Mouse (Mus musculus): ENCODE measurements around the gene Cyp2c65. TPM values are rescaled to one million over a fixed set of nuclear protein-coding genes. Genes with fewer than 3 reads are reported as not detected.
"Not testable (repeated sequence)": the region's sequence is repeated elsewhere in the genome, so short reads cannot be mapped to it uniquely, and the experiment has no call there.

The Cyp2c65 gene
- total RNA-seq (2021) (not detected), polyA plus RNA-seq (2012; rRNA removed) (not detected in 2 replicates)
- long read RNA-seq: 0 reads

DNA sequence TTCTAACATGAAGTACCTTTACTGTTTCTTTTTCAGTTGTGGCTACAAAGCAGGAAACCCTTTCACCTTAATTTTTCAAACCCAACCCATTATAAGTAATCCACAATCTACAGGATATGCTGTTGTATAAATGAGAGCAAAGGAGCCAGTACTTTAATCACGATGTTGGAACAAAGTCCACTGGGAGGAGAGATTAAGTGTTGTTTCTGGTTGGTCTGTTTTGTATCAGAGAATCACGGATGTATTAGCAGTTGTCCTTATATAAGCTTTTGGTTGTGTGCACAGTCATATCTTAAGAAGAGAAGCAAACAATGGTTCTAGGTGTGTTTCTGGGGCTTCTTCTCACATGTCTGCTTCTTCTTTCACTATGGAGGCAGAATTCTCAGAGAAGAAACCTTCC lies at the start of gene Cyp2c65:
Gene Cyp2c65 (plus strand): TSS at position 297 of the 400 bp plus-strand sequence.
- intact Hi-C loops (cut with DNase I): no loop called here

GRCm38 (mm10) chr19:39057928-39058327 lies 2.9 kb upstream of the Cyp2c65 start:
- no peak for TF ChIP-seq POLR2A (IDR thresholded peaks at IDR 0.05; ENCODE audit: insufficient read depth, low read depth, low read length)
- TF ChIP-seq EP300 (IDR thresholded peaks at IDR 0.05; ENCODE audit: insufficient read depth, low read depth, low read length): no peak
- no peak for TF ChIP-seq CTCF (IDR thresholded peaks at IDR 0.05)
- 83% methylated on average over 1 of the region's 1 CpGs for WGBS
- Histone ChIP-seq H3K4me3 (no peak overlapping the region), H3K4me1 (ENCODE audit: control insufficient read depth, insufficient read depth, low read length) (no peaks in the 10 kb centered on the region), H3K27ac (no peak overlapping the region), H3K36me3 (ENCODE audit: control insufficient read depth, insufficient read depth, low read length) (no peaks in the 10 kb centered on the region), H3K9ac (ENCODE audit: low read depth, low read length) (no peak overlapping the region), H3K79me2 (replicated peaks; ENCODE audit: control insufficient read depth, insufficient read depth, low read length) (no peaks in the 10 kb centered on the region), H3K27me3 (ENCODE audit: control insufficient read depth, insufficient read depth, low read length) (no peaks in the 10 kb centered on the region)
- intact Hi-C loops (cut with DNase I): no loop called here
- no peak for DNase-seq

More for the DNA sequence above, at the start of gene Cyp2c65:
- Histone ChIP-seq H3K36me3 (ENCODE audit: control insufficient read depth, insufficient read depth, low read length) (no peaks in the 10 kb centered on the region), H3K27me3 (ENCODE audit: control insufficient read depth, insufficient read depth, low read length) (no peaks in the 10 kb centered on the region), H3K4me1 (ENCODE audit: control insufficient read depth, insufficient read depth, low read length) (no peaks in the 10 kb centered on the region), H3K27ac (no peak within 1 kb of the TSS), H3K9ac (ENCODE audit: low read depth, low read length) (no peak within 1 kb of the TSS), H3K79me2 (replicated peaks; ENCODE audit: control insufficient read depth, insufficient read depth, low read length) (no peaks in the 10 kb centered on the region), H3K4me3 (no peak within 1 kb of the TSS)
- TF ChIP-seq POLR2A (IDR thresholded peaks at IDR 0.05; ENCODE audit: insufficient read depth, low read depth, low read length) (no peak), EP300 (IDR thresholded peaks at IDR 0.05; ENCODE audit: insufficient read depth, low read depth, low read length) (no peak), CTCF (IDR thresholded peaks at IDR 0.05) (no peak)
- DNase-seq: no peak
- 44% methylated on average over 2 of the region's 2 CpGs for WGBS

DNA sequence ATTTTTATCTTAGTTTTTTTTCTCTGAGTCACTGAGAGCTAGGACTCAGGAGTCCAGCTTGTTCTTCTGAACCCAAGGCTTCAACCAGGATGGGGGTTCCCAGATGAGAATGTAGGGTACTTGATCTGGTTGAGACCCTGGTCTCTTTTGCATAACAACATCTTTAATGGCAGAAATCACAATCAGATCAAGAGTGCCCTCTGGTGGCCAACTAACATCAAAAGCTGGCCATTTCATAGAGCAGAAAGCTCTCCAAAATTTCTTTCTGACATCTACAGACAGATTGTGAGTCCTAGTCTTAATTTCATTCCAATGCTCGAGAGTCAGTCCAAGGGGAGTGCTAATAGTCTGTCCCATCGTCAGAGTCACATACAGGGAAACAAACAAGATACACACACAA lies 38.0 kb downstream of the Cyp2c65 start:
- H3K4me3 ChIP-seq; DNase-seq; H3K27ac ChIP-seq; H3K9ac ChIP-seq (ENCODE audit: low read depth, low read length); H3K79me2 ChIP-seq (replicated peaks; ENCODE audit: control insufficient read depth, insufficient read depth, low read length); H3K27me3 ChIP-seq (ENCODE audit: control insufficient read depth, insufficient read depth, low read length); H3K4me1 ChIP-seq (ENCODE audit: control insufficient read depth, insufficient read depth, low read length); H3K36me3 ChIP-seq (ENCODE audit: control insufficient read depth, insufficient read depth, low read length); intact Hi-C loops (cut with DNase I): not testable (repeated sequence)
- WGBS: 58% methylated on average over 2 of the region's 2 CpGs

GRCm38 (mm10) chr19:39113644-39114043 lies 52.8 kb downstream of the Cyp2c65 start, which contains the start of gene Cyp2c66:
Gene Cyp2c66 (plus strand): TSS chr19:39113898.
- TF ChIP-seq CTCF (IDR thresholded peaks at IDR 0.05) (no peak), POLR2A (IDR thresholded peaks at IDR 0.05; ENCODE audit: insufficient read depth, low read depth, low read length) (no peak), EP300 (IDR thresholded peaks at IDR 0.05; ENCODE audit: insufficient read depth, low read depth, low read length) (no peak)
- H3K27ac ChIP-seq: no peak within 1 kb of the TSS
- intact Hi-C loops (cut with DNase I): loop anchor here (5.0 kb wide), 1 partner anchor 74 kb away; no protein-coding TSS in a partner anchor
- 70% methylated on average over 1 of the region's 1 CpGs for WGBS
- H3K36me3 ChIP-seq (ENCODE audit: control insufficient read depth, insufficient read depth, low read length): no peaks in the 10 kb centered on the region
- no peak for DNase-seq
- H3K4me1 ChIP-seq (ENCODE audit: control insufficient read depth, insufficient read depth, low read length): no peaks in the 10 kb centered on the region
- no peaks in the 10 kb centered on the region for H3K79me2 ChIP-seq (replicated peaks; ENCODE audit: control insufficient read depth, insufficient read depth, low read length)
- H3K9ac ChIP-seq (ENCODE audit: low read depth, low read length): no peak within 1 kb of the TSS
- no peak within 1 kb of the TSS for H3K4me3 ChIP-seq
- H3K27me3 ChIP-seq (ENCODE audit: control insufficient read depth, insufficient read depth, low read length): no peaks in the 10 kb centered on the region

Other genes with a start within 250 kb of the Cyp2c65 start
- gene Noc3l, start 241.8 kb upstream of the Cyp2c65 start, total RNA-seq (2021): 1 to 10 TPM; 6.7 to 7.6 TPM
- 1.8 and 2.8 TPM in 2 replicates for gene Noc3l, start 241.8 kb upstream of the Cyp2c65 start, polyA plus RNA-seq (2012; rRNA removed)
- gene Tbc1d12, start 224.4 kb upstream of the Cyp2c65 start, total RNA-seq (2021): 1 to 10 TPM; 6.8 to 7.0 TPM
- gene Tbc1d12, start 224.4 kb upstream of the Cyp2c65 start, polyA plus RNA-seq (2012; rRNA removed): 1.5 and 3.1 TPM in 2 replicates
- under 1 TPM; 0.48 to 0.57 TPM for gene Hells, start 130.1 kb upstream of the Cyp2c65 start, total RNA-seq (2021)
- gene Hells, start 130.1 kb upstream of the Cyp2c65 start, polyA plus RNA-seq (2012; rRNA removed): 0.08 and 0.35 TPM in 2 replicates
- not detected for gene Cyp2c55, start 54.0 kb upstream of the Cyp2c65 start, total RNA-seq (2021)
- gene Cyp2c55, start 54.0 kb upstream of the Cyp2c65 start, polyA plus RNA-seq (2012; rRNA removed): not detected in 2 replicates
- not detected for gene Cyp2c66, start 52.9 kb downstream of the Cyp2c65 start, total RNA-seq (2021)
- gene Cyp2c66, start 52.9 kb downstream of the Cyp2c65 start, polyA plus RNA-seq (2012; rRNA removed): not detected in 2 replicates
- not detected for gene Cyp2c29, start 208.4 kb downstream of the Cyp2c65 start, total RNA-seq (2021)
- gene Cyp2c29, start 208.4 kb downstream of the Cyp2c65 start, polyA plus RNA-seq (2012; rRNA removed): 0.76 TPM in 1 of 2 replicates, not detected in the other

Data from heart, adult 2 months (tissue).